Mouse (Mus musculus): ENCODE measurements around the gene Rab11fip3. TPM values are rescaled to one million over a fixed set of nuclear protein-coding genes. Genes with fewer than 3 reads are reported as not detected.

Rab11fip3 gene
- polyA plus RNA-seq, 1 experiment from 2014 or later: 43.1 TPM

GRCm38 (mm10) chr17:26070136-26070535 is 781 bp upstream of the Rab11fip3 start:
- no peak overlapping the region for H3K9ac ChIP-seq (replicated peaks)

DNA sequence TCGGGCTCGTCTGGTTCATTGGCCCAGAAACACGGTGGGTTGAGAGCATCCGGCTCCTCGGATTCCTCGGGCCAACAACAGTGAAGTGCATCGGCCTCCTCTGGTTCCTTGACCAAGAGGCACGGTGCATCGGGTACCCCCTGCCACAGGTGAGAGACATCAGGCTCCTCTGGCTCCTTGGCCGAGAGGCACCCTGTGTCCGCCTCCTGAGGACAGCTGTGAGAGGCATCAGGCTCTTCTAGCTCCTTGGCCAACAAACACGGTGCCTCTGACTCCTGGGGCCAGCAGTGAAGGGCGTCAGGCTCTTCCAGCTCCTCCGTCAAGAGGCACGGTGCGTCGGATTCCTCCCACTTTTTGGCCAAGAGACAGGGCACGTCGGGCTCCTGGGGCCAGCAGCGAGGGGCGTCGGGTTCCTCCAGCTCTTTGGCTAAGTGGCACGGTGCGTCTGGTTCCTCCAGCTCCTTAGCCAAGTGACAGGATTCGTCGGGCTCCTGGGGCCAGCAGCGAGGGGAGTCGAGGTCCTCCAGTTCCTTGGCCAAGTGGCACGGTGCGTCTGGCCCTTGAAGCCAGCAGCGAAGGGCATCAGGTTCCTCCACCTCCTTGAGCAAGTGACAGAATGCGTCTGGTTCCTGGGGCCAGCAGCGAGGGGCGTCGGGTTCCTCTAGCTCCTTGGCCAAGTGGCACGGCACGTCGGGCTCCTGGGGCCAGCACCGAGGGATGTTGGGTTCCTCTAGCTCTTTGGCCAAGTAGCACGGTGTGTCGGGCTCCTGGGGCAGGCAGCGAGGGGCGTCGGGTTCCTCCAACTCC is 1.1 kb downstream of the Rab11fip3 start:
- Histone ChIP-seq H3K4me3 (peak overlapping the region; percentile 90), H3K27me3 (peaks cover 19% of the 10 kb centered on the region), H3K4me1 (peaks cover 54% of the 10 kb centered on the region), H3K4me2 (replicated peaks) (peak overlapping the region; percentile 100), H3K9me3 (no peaks in the 10 kb centered on the region), H3K9ac (replicated peaks) (peak overlapping the region; percentile 97), H3K36me3 (peaks cover 21% of the 10 kb centered on the region), H3K27ac (replicated peaks) (peak overlapping the region; percentile 90)
- WGBS: 2% methylated on average over 44 of the region's 44 CpGs
- ATAC-seq (ENCODE audit: low FRiP score, low read depth): 0 out of 2 replicates have a peak, but pooled peaks have one; percentile 5

More at GRCm38 (mm10) chr17:26070136-26070535, 781 bp upstream of the Rab11fip3 start:
- Histone ChIP-seq H3K27ac (replicated peaks) (no peak overlapping the region), H3K4me2 (replicated peaks) (peak overlapping the region; percentile 100), H3K36me3 (peaks cover 5% of the 10 kb centered on the region), H3K27me3 (peaks cover 19% of the 10 kb centered on the region), H3K4me1 (peaks cover 38% of the 10 kb centered on the region), H3K4me3 (peak overlapping the region; percentile 90), H3K9me3 (no peaks in the 10 kb centered on the region)
- ATAC-seq (ENCODE audit: low FRiP score, low read depth): no peak
- 45% methylated on average over 6 of the region's 6 CpGs for WGBS

- ATAC-seq (ENCODE audit: low FRiP score, low read depth): no peak
- no peak overlapping the region for H3K27ac ChIP-seq (replicated peaks)
- H3K9ac ChIP-seq (replicated peaks): peak overlapping the region; percentile 97
- H3K4me1 ChIP-seq: peaks cover 56% of the 10 kb centered on the region
- peak overlapping the region; percentile 100 for H3K4me2 ChIP-seq (replicated peaks)
- no peaks in the 10 kb centered on the region for H3K9me3 ChIP-seq
- WGBS: 92% methylated on average over 7 of the region's 7 CpGs
- peaks cover 22% of the 10 kb centered on the region for H3K36me3 ChIP-seq
- H3K27me3 ChIP-seq: peaks cover 16% of the 10 kb centered on the region
- peak overlapping the region; percentile 90 for H3K4me3 ChIP-seq
Measured at GRCm38 (mm10) chr17:26066488-26067020, 2.8 kb downstream of the Rab11fip3 start.

GRCm38 (mm10) chr17:26064916-26065315 is 4.4 kb downstream of the Rab11fip3 start:
- Histone ChIP-seq H3K4me2 (replicated peaks) (peak overlapping the region; percentile 29; the same call in 1 of the 2 replicates), H3K9me3 (no peaks in the 10 kb centered on the region), H3K4me1 (peaks cover 55% of the 10 kb centered on the region), H3K36me3 (peaks cover 32% of the 10 kb centered on the region), H3K4me3 (0 out of 2 replicates have a peak overlapping the region, but pooled peaks have one; percentile 4), H3K27ac (replicated peaks) (no peak overlapping the region), H3K9ac (replicated peaks) (0 out of 2 replicates have a peak overlapping the region, but pooled peaks have one; percentile 11), H3K27me3 (peaks cover 3% of the 10 kb centered on the region; the same call in 1 of the 2 replicates)
- 79% methylated on average over 6 of the region's 6 CpGs for WGBS
- ATAC-seq (ENCODE audit: low FRiP score, low read depth): no peak

DNA sequence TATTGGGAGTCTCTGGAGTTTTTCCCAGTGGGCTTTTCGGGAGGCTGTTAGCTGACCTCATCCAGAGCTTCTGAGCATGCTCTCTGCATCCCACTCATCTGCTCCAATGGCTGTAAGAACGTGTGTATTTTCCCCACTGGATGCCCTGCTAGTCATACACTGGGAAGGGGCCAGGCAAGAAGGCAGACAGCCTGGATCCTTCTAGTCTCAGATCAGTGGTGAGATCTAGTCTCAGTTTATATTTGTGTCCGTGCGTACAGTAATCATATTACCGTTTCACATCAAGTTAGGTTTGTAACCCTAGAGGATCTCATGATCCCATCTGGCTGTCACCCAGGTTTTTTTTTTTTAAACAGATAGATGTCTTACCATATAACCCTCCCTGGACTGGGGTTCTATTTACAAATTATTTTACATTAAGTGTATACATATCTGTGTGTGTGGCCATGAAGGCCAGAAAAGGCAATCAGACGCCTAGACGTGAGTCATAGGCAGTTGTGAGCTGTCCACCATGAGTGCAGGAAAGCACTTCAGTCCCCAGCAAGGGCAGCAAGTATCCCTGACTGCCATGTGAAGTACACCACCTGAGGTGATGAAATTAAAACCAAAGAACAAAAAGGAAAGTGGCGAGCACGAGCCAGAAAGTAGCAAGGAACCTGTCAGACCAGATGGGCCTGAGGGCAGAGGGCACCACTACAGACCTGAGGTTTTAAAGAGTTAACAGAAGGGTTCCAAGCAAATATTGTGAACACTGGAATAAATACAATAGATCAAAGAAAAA is 11.4 kb downstream of the Rab11fip3 start:
- no peak for ATAC-seq (ENCODE audit: low FRiP score, low read depth)
- H3K36me3 ChIP-seq: peaks cover 66% of the 10 kb centered on the region

DNA sequence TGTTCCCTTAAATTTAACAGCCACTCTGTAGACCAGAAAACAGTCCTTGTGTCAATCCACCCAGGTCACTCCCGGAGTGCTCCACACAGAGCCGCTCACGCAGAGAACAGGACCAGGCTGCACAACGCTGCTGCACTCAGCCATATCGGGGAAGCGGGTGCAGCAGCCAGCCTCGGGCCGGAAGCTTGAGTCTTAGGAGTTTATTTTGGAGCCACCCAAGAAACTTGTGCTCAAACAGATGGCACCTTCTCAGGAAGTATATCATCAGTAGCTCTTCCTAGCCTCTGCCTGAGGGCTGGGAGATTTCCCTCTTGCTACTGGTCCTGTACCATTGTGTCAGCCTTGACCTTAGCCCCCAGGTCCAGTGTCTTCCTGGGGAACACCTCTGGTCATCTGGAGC is 12.1 kb downstream of the Rab11fip3 start:
- no peak overlapping the region for H3K4me3 ChIP-seq
- H3K4me1 ChIP-seq: 0 out of 2 replicates have a peak, but pooled peaks cover 5% of the 10 kb centered on the region
- ATAC-seq (ENCODE audit: low FRiP score, low read depth): no peak
- no peak overlapping the region for H3K9ac ChIP-seq (replicated peaks)
- peaks cover 71% of the 10 kb centered on the region for H3K36me3 ChIP-seq
- H3K27me3 ChIP-seq: no peaks in the 10 kb centered on the region
- 94% methylated on average over 8 of the region's 8 CpGs for WGBS
- H3K9me3 ChIP-seq: no peaks in the 10 kb centered on the region
- no peak overlapping the region for H3K27ac ChIP-seq (replicated peaks)
- no peak overlapping the region for H3K4me2 ChIP-seq (replicated peaks)

More for the DNA sequence above, 11.4 kb downstream of the Rab11fip3 start:
- Histone ChIP-seq H3K27me3 (no peaks in the 10 kb centered on the region), H3K9me3 (no peaks in the 10 kb centered on the region), H3K27ac (replicated peaks) (no peak overlapping the region), H3K9ac (replicated peaks) (no peak overlapping the region), H3K4me1 (0 out of 2 replicates have a peak, but pooled peaks cover 5% of the 10 kb centered on the region), H3K4me3 (no peak overlapping the region), H3K4me2 (replicated peaks) (no peak overlapping the region)
- WGBS: 82% methylated on average over 9 of the region's 9 CpGs

GRCm38 (mm10) chr17:26055164-26055563 is 14.2 kb downstream of the Rab11fip3 start:
- Histone ChIP-seq H3K4me2 (replicated peaks) (no peak overlapping the region), H3K27ac (replicated peaks) (no peak overlapping the region), H3K9me3 (no peaks in the 10 kb centered on the region), H3K4me1 (no peaks in the 10 kb centered on the region), H3K36me3 (peaks cover 74% of the 10 kb centered on the region), H3K4me3 (no peak overlapping the region), H3K27me3 (no peaks in the 10 kb centered on the region), H3K9ac (replicated peaks) (no peak overlapping the region)
- ATAC-seq (ENCODE audit: low FRiP score, low read depth): no peak
- WGBS: 44% methylated on average over 6 of the region's 6 CpGs

DNA sequence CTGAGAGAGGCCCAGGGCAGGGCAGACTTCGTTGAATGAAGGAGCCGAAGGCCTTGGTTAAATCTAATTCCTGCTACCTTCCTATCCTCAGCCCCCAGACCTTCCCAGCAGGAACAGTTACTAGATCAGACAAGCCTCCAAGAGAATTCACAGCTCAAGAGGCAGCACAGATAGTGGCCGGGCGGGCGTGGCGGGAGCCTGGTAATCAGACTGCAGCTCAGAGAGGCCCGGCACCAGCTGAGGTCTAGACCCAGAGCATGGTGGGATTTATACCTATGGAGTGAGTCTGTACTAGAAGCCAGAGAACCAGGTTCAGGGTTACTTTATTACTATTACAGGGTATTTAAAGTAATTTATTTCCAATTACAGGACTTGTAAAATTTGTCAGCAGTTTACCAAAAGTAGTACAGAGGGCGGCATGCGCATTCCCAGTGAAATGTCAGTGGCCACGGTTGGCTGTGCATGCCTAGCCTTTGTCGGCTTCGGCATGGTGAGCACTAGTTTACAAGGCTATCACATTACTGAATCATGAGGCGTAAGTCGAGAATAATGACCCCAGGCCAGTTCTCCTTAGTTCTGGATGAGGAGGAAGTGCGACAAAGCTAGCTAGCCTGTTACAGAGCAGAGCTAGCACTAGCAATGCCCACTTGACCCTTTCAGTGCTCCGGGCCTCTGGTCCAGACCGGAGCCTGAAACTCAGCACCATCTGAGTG is 15.1 kb downstream of the Rab11fip3 start:
- no peak overlapping the region for H3K27ac ChIP-seq (replicated peaks)
- H3K9me3 ChIP-seq: no peaks in the 10 kb centered on the region
- ATAC-seq (ENCODE audit: low FRiP score, low read depth): no peak
- H3K4me2 ChIP-seq (replicated peaks): no peak overlapping the region
- H3K9ac ChIP-seq (replicated peaks): no peak overlapping the region
- peaks cover 65% of the 10 kb centered on the region for H3K36me3 ChIP-seq
- 75% methylated on average over 17 of the region's 17 CpGs for WGBS
- H3K27me3 ChIP-seq: no peaks in the 10 kb centered on the region
- no peak overlapping the region for H3K4me3 ChIP-seq
- no peaks in the 10 kb centered on the region for H3K4me1 ChIP-seq

DNA sequence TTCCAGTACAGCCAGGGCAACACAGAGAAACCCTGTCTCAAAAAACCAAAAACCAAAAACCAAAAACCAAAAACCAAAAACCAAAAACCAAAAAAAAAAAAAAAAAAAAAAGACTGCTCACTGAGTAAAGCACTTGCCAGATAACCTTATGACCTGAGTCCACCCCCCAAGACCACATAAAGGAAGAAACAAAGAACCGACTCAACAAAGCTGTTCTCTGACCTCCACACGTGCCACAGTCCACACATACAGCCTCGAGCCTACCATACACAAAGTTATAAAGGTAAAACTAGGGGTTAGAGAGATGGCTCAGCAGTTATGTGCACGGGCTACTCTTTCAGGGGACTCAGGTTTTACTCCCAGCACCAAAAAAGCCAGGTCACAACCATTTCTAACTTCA is 16.6 kb downstream of the Rab11fip3 start:
- ATAC-seq (ENCODE audit: low FRiP score, low read depth): no peak
- no peak overlapping the region for H3K4me2 ChIP-seq (replicated peaks)
- WGBS: 88% methylated on average over 4 of the region's 4 CpGs
- peaks cover 54% of the 10 kb centered on the region for H3K36me3 ChIP-seq
- no peak overlapping the region for H3K27ac ChIP-seq (replicated peaks)
- no peaks in the 10 kb centered on the region for H3K9me3 ChIP-seq
- H3K27me3 ChIP-seq: no peaks in the 10 kb centered on the region
- H3K9ac ChIP-seq (replicated peaks): no peak overlapping the region
- H3K4me3 ChIP-seq: no peak overlapping the region
- no peaks in the 10 kb centered on the region for H3K4me1 ChIP-seq

- no peak for ATAC-seq (ENCODE audit: low FRiP score, low read depth)
- H3K36me3 ChIP-seq: peaks cover 47% of the 10 kb centered on the region
Measured at GRCm38 (mm10) chr17:26052074-26052473, 17.3 kb downstream of the Rab11fip3 start.

DNA sequence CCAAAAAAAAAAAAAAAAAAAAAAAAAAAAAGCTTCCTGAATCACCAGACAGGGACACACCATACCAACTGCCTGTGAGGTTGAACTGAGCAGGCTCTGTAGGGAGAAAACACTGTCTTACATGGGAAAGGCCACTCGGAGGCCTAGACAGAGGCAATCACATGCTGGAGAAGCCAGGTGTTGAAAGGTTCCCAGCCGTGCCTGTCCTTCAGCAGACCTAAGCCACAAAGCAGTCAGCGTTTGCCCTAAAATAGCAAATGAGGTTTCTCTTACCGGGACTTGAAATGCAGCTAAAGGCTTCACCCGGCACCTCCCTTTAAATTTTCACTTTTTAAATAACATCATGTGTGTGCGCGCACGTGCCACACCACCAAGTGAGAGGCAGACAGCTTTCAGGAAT is 21.2 kb downstream of the Rab11fip3 start:
- H3K4me1 ChIP-seq: peaks cover 17% of the 10 kb centered on the region
- no peak overlapping the region for H3K27ac ChIP-seq (replicated peaks)
- no peak overlapping the region for H3K4me3 ChIP-seq
- H3K9ac ChIP-seq (replicated peaks): no peak overlapping the region
- H3K27me3 ChIP-seq: no peaks in the 10 kb centered on the region
- ATAC-seq (ENCODE audit: low FRiP score, low read depth): no peak
- peaks cover 18% of the 10 kb centered on the region; the same call in 1 of the 2 replicates for H3K36me3 ChIP-seq
- H3K4me2 ChIP-seq (replicated peaks): no peak overlapping the region
- H3K9me3 ChIP-seq: no peaks in the 10 kb centered on the region
- WGBS: 90% methylated on average over 8 of the region's 8 CpGs

More at GRCm38 (mm10) chr17:26052074-26052473, 17.3 kb downstream of the Rab11fip3 start:
- Histone ChIP-seq H3K4me2 (replicated peaks) (no peak overlapping the region), H3K9me3 (no peaks in the 10 kb centered on the region), H3K9ac (replicated peaks) (no peak overlapping the region), H3K4me1 (no peaks in the 10 kb centered on the region), H3K4me3 (no peak overlapping the region), H3K27me3 (no peaks in the 10 kb centered on the region), H3K27ac (replicated peaks) (no peak overlapping the region)
- 91% methylated on average over 4 of the region's 4 CpGs for WGBS

Data from midbrain, embryonic 12.5 days (tissue).